Mouse (Mus musculus) limb, embryonic 10.5 days (tissue): ENCODE measurements around the gene Gm48551. TPM values are rescaled to one million over a fixed set of nuclear protein-coding genes. Genes with fewer than 3 reads are reported as not detected.

ENCODE experiments used
- DNase-seq: peaks from one replicate; pipeline ENCODE4 v3.0.0-alpha.2; 2017; ENCODE audit warnings: low spot score
- H3K27ac ChIP-seq: fragments of 300-500 bp; sonication (generic); 2 replicates; pipeline ENCODE4 v1.5.1; 2016; ENCODE audit warnings: mild to moderate bottlenecking
- H3K27me3 ChIP-seq: fragments of 300-500 bp; sonication (generic); 2 replicates; pipeline ENCODE4 v1.6.1; 2016; ENCODE audit warnings: low read depth, mild to moderate bottlenecking; ENCODE audit not compliant: poor library complexity, severe bottlenecking
- H3K36me3 ChIP-seq: fragments of 300-500 bp; sonication (generic); 2 replicates; pipeline ENCODE4 v1.6.1; 2016; ENCODE audit warnings: mild to moderate bottlenecking, moderate library complexity
- H3K4me1 ChIP-seq: fragments of 300-500 bp; sonication (generic); 2 replicates; pipeline ENCODE4 v1.6.1; 2016
- H3K4me3 ChIP-seq: fragments of 300-500 bp; sonication (generic); 2 replicates; pipeline ENCODE4 v1.5.1; 2016; ENCODE audit warnings: mild to moderate bottlenecking, moderate library complexity
- H3K9me3 ChIP-seq: fragments of 300-500 bp; sonication (generic); replicated peaks from 2 replicates; pipeline ENCODE4 v1.6.1; 2016; ENCODE audit warnings: mild to moderate bottlenecking
- WGBS: fragments of 180-500 bp; shearing (Covaris S2); methylation state at CpG from one replicate; pipeline ENCODE4 v1.1.7; 2016; 5-methylcytosine and 5-hydroxymethylcytosine counted together
- polyA plus RNA-seq: library from polyadenylated mRNA; unstranded; fragments of >200 nt; fragmentation: Nextera tagmentation; extraction: Ambion mirVana; gene quantifications from 2 replicates; pipeline ENCODE4 v1.2.1, GENCODE M21; 2016

Gm48551 gene
- polyA plus RNA-seq, 1 experiment from 2014 or later: 3.8 TPM

DNA sequence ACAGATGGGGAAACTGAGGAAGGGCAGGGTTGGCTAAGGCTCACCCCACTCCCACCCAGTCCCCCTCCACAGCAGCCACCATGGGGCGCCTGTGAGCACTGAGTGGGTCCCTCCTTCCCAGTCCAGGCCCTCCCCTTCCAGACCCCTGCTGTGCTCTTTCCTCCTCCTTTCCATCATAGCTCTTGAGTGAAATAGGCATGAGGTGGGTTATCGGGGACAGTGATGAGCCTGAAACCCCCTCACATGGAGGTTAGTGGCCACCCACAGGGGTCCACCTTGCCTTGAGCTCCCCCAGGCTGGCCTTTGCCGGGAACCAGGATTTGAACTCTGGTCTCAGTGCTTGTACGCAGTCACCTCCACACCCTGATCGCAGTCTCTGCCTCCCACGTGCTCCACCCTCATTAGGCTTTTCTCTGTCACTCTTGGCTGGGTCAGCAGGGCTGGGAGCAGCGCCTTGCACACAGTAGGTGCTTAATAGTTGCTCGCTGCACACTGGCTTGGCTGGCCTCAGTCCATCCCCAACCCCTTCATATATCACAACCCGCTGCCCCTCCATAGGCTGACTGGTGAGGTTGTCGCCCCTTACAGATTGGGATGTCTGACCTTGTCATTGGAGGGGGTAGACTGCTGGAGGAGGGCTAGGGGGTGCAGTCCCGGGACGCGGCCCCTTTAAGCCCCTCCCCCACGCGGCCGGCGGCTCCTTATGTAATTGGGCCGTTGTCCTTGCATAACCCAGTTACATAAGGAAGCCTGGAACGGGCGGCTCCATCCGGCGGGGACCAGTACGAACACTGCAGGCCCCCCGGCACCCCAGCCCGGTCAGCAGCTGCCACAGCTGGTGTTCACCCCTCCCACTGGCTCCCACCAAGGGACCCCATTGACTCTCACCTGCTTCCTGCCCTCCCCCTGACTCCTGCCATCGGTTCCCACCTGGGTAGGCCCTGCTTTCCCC is 29.3 kb downstream of the Gm48551 start:
- peak overlapping the region; percentile 34 for H3K4me3 ChIP-seq
- H3K27ac ChIP-seq: peak overlapping the region; percentile 89
- 27% methylated on average over 26 of the region's 26 CpGs for WGBS
- H3K36me3 ChIP-seq: peaks cover 3% of the 10 kb centered on the region
- peaks cover 100% of the 10 kb centered on the region for H3K4me1 ChIP-seq
- no peaks in the 10 kb centered on the region for H3K9me3 ChIP-seq
- H3K27me3 ChIP-seq: no peaks in the 10 kb centered on the region
- peak; percentile 78 for DNase-seq

GRCm38 (mm10) chr10:81414682-81415081 is 30.4 kb downstream of the Gm48551 start:
- Histone ChIP-seq H3K4me1 (peaks cover 99% of the 10 kb centered on the region), H3K27me3 (no peaks in the 10 kb centered on the region; the same call in 1 of the 2 replicates), H3K27ac (peak overlapping the region; percentile 89), H3K9me3 (no peaks in the 10 kb centered on the region), H3K4me3 (peak overlapping the region; percentile 34; the same call in 1 of the 2 replicates), H3K36me3 (peaks cover 3% of the 10 kb centered on the region)
- peak; percentile 58 for DNase-seq

GRCm38 (mm10) chr10:81415146-81415545 is 30.9 kb downstream of the Gm48551 start:
- no peak for DNase-seq
- 84% methylated on average over 5 of the region's 5 CpGs for WGBS
- H3K27ac ChIP-seq: peak overlapping the region; percentile 89
- no peaks in the 10 kb centered on the region for H3K9me3 ChIP-seq
- H3K27me3 ChIP-seq: peaks cover 3% of the 10 kb centered on the region
- H3K4me3 ChIP-seq: 0 out of 2 replicates have a peak overlapping the region, but pooled peaks have one; percentile 14
- H3K4me1 ChIP-seq: peaks cover 99% of the 10 kb centered on the region
- peaks cover 7% of the 10 kb centered on the region for H3K36me3 ChIP-seq

GRCm38 (mm10) chr10:81415549-81416310 is 31.5 kb downstream of the Gm48551 start:
- Histone ChIP-seq H3K27me3 (peaks cover 9% of the 10 kb centered on the region), H3K36me3 (peaks cover 11% of the 10 kb centered on the region), H3K27ac (peak overlapping the region; percentile 89), H3K9me3 (no peaks in the 10 kb centered on the region), H3K4me3 (no peak overlapping the region), H3K4me1 (peaks cover 94% of the 10 kb centered on the region)
- WGBS: 68% methylated on average over 17 of the region's 17 CpGs
- DNase-seq: no peak

- DNase-seq: peak; percentile 83
- Histone ChIP-seq H3K4me3 (peak overlapping the region; percentile 50), H3K4me1 (peaks cover 84% of the 10 kb centered on the region), H3K36me3 (peaks cover 9% of the 10 kb centered on the region), H3K27me3 (peaks cover 18% of the 10 kb centered on the region), H3K27ac (peak overlapping the region; percentile 89), H3K9me3 (no peaks in the 10 kb centered on the region)
- WGBS: 1% methylated on average over 26 of the region's 26 CpGs
Measured at GRCm38 (mm10) chr10:81416581-81417226, 32.4 kb downstream of the Gm48551 start.

DNA sequence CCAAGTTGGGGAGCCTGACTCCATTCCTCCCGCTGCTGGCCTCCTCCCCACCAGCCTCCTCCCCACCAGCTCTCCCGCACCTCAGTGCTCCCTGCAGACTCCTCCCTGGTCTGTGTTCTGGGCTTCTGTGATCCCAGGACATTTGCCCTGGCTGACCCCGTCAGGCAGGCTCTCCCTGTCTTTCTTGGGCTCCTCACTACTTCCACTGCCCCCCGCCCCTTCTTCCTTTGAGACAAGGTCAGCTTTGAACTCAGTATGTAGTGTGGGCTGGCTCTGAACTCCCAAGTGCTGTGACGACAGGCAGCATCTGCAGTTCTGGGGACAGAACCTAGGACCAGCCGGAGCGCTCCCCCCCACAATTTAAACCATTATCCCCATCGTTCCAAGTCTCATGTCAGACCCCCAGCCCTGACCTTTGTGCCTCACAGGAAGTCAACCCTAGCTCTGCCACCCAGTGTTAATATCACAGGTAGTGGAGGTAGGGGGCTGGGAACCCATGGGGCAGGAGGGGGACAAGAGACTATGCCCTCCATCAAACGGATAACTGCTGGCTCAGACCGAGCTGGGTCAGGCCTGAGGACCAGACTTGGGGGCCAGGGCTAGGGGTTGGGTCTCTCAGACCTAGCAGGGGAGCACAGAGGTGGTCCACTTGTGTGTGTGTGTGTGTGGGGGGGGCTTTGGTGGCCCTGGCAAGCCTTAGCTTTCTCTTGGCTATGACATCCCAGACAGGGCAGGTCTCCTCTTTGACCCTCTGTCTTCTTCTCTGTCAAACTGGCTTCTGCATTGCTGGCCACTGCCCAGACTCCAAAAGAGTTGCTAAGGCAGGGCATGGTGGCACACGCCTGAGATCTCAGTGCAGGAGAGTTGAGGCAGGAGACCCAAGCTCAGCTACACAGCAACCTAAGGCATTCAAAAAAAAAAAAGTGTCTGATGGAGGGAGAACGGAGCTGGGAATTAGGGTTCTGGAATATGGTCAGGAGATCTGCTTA is 33.3 kb downstream of the Gm48551 start:
- Histone ChIP-seq H3K9me3 (no peaks in the 10 kb centered on the region), H3K36me3 (peaks cover 8% of the 10 kb centered on the region; the same call in 1 of the 2 replicates), H3K4me3 (peak overlapping the region; percentile 50), H3K4me1 (peaks cover 76% of the 10 kb centered on the region), H3K27me3 (peaks cover 26% of the 10 kb centered on the region), H3K27ac (peak overlapping the region; percentile 89)
- DNase-seq: no peak
- 43% methylated on average over 12 of the region's 12 CpGs for WGBS

GRCm38 (mm10) chr10:81418216-81419070 is 34.2 kb downstream of the Gm48551 start:
- 43% methylated on average over 11 of the region's 11 CpGs for WGBS
- Histone ChIP-seq H3K4me3 (no peak overlapping the region), H3K27me3 (peaks cover 32% of the 10 kb centered on the region), H3K9me3 (no peaks in the 10 kb centered on the region), H3K4me1 (peaks cover 67% of the 10 kb centered on the region), H3K36me3 (peaks cover 8% of the 10 kb centered on the region; the same call in 1 of the 2 replicates), H3K27ac (peak overlapping the region; percentile 42)
- no peak for DNase-seq

- no peak overlapping the region for H3K4me3 ChIP-seq
- H3K27ac ChIP-seq: peak overlapping the region; percentile 42; the same call in 1 of the 2 replicates
- 92% methylated on average over 10 of the region's 10 CpGs for WGBS
- H3K27me3 ChIP-seq: peaks cover 40% of the 10 kb centered on the region
- no peaks in the 10 kb centered on the region for H3K9me3 ChIP-seq
- H3K36me3 ChIP-seq: peaks cover 8% of the 10 kb centered on the region; the same call in 1 of the 2 replicates
- DNase-seq: peak; percentile 27
- peaks cover 62% of the 10 kb centered on the region for H3K4me1 ChIP-seq
Measured at GRCm38 (mm10) chr10:81419111-81419928, 35.1 kb downstream of the Gm48551 start.

DNA sequence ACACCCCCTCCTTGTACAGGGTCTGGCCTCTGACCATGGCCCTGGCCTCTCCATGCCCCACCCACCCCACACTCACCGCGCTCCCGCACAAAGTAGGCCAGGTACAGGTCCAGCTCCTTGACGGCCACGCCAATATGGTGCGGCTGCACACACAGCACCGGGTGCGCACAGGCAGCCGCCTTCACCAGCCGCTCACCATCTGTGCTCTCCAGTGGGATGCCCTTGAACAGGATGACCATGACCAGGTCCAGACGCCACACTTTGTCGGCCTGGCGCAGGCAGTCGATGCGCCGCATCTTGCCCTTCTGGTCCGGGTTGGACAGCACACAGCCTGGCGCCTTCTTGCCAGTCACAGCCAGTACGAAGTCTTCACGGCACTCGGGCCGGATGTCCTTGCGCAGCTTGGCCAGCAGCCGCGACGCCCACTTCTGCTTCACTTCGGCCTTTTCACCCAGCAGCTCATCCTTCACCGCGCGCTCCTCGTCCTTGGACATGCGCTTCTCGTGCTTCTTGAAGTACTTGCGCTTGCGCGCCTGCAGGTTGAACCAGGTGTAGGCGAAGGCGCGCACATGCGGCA is 36.0 kb downstream of the Gm48551 start:
- peaks cover 8% of the 10 kb centered on the region; the same call in 1 of the 2 replicates for H3K36me3 ChIP-seq
- 80% methylated on average over 40 of the region's 40 CpGs for WGBS
- no peak overlapping the region for H3K27ac ChIP-seq
- no peaks in the 10 kb centered on the region for H3K9me3 ChIP-seq
- no peak overlapping the region for H3K4me3 ChIP-seq
- DNase-seq: peak; percentile 31
- peaks cover 50% of the 10 kb centered on the region for H3K27me3 ChIP-seq
- peaks cover 62% of the 10 kb centered on the region for H3K4me1 ChIP-seq
